Mouse (Mus musculus): Measurements from ENCODE around the gene Hnrnpa1.

GRCm38 (mm10) chr15:103295851-103296250 is 55.6 kb downstream of the Hnrnpa1 start:
- TF ChIP-seq POLR2A (IDR thresholded peaks at IDR 0.05; ENCODE audit: borderline replicate concordance, extremely low read depth, insufficient read depth, insufficient read length, poor library complexity, severe bottlenecking), result no peak
- no peak for TF ChIP-seq CTCF (IDR thresholded peaks at IDR 0.05; ENCODE audit: borderline replicate concordance, extremely low read depth, insufficient read depth, insufficient read length)
